Mouse (Mus musculus) duodenum, adult 2 months (tissue): ENCODE measurements around the gene Gm13090. TPM values are rescaled to one million over a fixed set of nuclear protein-coding genes. Genes with fewer than 3 reads are reported as not detected.

Experiments used
- polyA plus RNA-seq: library from polyadenylated mRNA; depleted of rRNA; stranded (reverse); fragments of >200 nt; gene quantifications from 2 replicates; pipeline ENCODE4 v1.2.3, GENCODE M21; 2012; ENCODE audit warnings: low replicate concordance; rRNA removed

Gm13090 gene
- not detected in 2 replicates for polyA plus RNA-seq

DNA sequence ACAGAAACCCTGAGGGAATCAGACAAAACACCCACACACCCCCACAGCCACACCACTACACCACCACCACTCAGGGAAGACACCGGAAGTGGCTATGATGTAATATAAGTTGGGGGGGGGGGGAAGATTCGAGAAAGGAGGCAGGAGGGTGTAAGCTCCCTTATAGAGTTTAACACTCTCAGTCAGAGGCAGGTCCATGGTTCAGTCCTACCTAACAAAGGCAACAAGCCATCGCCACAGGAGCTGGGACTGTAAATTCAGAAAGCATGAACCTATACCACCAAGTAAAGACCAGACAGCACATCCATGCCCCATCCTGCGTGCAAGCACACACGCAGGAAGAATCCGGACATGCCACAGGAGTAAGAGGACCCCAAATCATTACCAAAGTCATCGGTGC is at the start of gene Gm13090:
TSS of gene Gm13090 (plus strand) at position 301 of the 400 bp plus-strand sequence.

DNA sequence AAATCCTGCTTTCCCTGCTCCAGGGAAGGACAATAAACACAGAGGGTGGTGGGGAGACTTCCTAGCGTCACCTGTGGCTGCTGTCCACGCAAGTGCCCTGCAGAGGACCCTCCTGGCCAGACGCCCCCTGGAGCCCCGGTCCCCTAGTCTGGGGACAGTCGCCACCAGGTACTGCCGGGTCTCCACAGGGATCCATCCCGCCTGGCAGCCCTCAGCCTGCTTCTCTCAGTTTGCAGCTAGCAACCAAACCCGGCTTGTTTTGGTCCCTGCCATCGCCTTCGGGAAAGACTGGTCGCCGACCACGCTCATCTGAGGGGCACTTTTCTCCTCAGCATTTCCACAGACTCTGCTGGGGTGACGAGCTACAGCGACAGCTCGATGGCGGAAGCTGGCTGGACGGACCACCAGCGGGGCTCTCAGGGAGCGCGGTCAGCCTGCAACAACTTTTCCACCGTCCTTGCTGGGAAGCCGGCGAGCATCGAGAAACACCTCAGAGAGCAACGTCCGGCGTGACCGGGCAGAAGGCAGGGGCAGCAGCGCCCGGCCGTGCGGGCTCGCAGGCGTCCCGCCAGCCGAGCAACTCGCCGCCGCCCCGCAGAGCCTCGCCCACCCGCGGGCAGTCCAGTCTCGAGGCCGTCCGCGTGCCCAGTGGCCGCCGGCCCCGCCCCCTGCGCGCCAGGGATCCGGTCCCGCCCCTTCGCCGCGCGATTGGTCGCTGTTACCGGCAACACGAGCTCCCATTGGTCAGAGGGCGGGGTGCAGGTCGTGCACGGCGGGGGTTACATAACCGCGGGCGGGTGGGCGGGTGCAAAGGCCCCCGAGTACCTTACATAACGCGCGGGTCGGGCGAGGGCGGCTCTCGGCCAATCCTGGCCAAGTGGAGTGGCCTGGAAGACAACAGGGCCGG is 45.1 kb upstream of the Gm13090 start, which contains the start of gene Per3:
TSS of gene Per3 (minus strand) at position 629 of the 907 bp plus-strand sequence.

DNA sequence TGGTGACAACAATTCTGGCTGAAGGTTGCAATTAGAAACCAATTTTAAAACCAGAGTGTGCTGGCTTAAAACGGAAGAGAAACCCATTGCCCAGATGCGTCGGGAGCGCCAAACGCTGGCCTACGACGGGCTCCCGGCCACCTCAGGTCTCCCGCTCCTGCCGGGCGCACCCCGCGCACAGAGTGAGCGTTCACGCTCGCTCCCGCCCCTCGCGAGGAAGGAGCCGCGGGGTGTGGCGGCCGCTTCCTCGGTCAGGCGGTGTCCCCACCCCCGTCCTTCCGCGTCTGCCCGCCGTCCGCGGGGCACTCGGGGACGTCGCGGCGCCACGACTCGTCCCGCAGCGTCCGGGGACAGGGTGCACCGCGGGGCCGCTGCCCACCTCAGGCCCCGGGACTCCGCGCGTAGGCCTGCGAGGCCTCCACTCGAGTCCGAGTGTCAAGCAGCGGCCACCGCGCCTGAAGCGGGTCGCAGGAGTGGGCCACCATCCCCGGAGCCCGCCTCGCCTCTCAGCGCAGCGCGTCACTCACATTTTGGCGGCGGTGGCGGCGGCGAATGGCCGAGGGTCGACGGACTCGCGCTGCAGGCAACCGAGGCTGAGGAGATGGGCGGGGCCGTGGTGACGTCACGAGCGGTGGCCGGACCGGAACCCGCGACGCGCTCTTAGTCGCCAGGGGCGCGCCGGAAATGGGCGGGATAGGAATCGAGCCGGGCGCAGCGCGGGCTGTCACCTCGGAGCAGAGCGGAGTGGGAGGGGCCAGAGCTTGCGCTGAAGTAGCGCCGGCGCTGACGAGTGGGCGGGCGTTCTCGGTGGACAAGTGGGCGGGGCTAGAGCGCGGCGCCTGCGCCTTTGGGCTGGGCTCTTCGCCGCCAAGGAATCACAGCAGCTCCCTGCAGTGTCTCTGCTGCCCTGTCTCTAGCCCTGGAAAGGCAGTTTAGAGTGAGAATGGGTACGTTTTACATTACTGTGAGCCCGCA is 31.7 kb upstream of the Gm13090 start, which contains the start of gene Vamp3:
TSS of gene Vamp3 (minus strand) at position 617 of the 975 bp plus-strand sequence.

Other genes with a start within 250 kb of the Gm13090 start
- gene Errfi1, start 235.7 kb upstream of the Gm13090 start, polyA plus RNA-seq: 8.0 and 17.8 TPM in 2 replicates
- 50.9 and 57.2 TPM in 2 replicates for gene Park7, start 175.1 kb upstream of the Gm13090 start, polyA plus RNA-seq
- 0.09 and 0.43 TPM in 2 replicates for gene Tnfrsf9, start 175.0 kb upstream of the Gm13090 start, polyA plus RNA-seq
- gene Uts2, start 92.5 kb upstream of the Gm13090 start, polyA plus RNA-seq: not detected in 2 replicates
- 2.1 and 2.7 TPM in 2 replicates for gene Per3, start 44.9 kb upstream of the Gm13090 start, polyA plus RNA-seq
- 18.1 and 22.1 TPM in 2 replicates for gene Vamp3, start 31.6 kb upstream of the Gm13090 start, polyA plus RNA-seq